ENCODE assay signal across 25 mouse cellular contexts in genomic region chr13:91202564-91202963, GRCm38 (mm10).
"Had no signal": no experiment of that assay in that cellular context is flagged by ENCODE, and none has a peak within 500 bp of the region (broad histone marks: within the 10 kb centered on the region; RNA-seq: fewer than 3 reads in every experiment).

No protein-coding gene starts in this region.

- DNase-seq: gastrocnemius, postnatal 14 days; gastrocnemius, postnatal 36 days; heart, adult 18-20 months; heart, postnatal 14 days; heart, postnatal 36 days; kidney, adult 11 months; kidney, adult 2 months; kidney, adult 9 months; kidney, postnatal 14 days; kidney, postnatal 36 days; layer of hippocampus, adult 9-11 months; layer of hippocampus, postnatal 36 days; left cerebral cortex, postnatal 4 days; liver had no signal

- H3K27me3 ChIP-seq: heart, embryonic 13.5 days; heart, embryonic 15.5 days; hindbrain, embryonic 13.5 days; hindbrain, embryonic 15.5 days; kidney, embryonic 15.5 days; limb, embryonic 12.5 days had no signal

- H3K4me3 ChIP-seq: heart, embryonic 13.5 days; heart, embryonic 15.5 days; hindbrain, embryonic 13.5 days; hindbrain, embryonic 15.5 days; kidney, embryonic 15.5 days; limb, embryonic 12.5 days had no signal

- ATAC-seq: hindbrain, postnatal 0 days; intestine, embryonic 16.5 days had no signal

- H3K9ac ChIP-seq: heart, embryonic 13.5 days; heart, embryonic 15.5 days; hindbrain, embryonic 13.5 days; hindbrain, embryonic 15.5 days; kidney, embryonic 15.5 days; limb, embryonic 12.5 days had no signal

- H3K9me3 ChIP-seq: heart, embryonic 13.5 days; heart, embryonic 15.5 days; hindbrain, embryonic 13.5 days; hindbrain, embryonic 15.5 days; kidney, embryonic 15.5 days; limb, embryonic 12.5 days had no signal

- H3K4me2 ChIP-seq: heart, embryonic 11.5 days; heart, embryonic 13.5 days; heart, embryonic 15.5 days; hindbrain, embryonic 13.5 days; hindbrain, embryonic 15.5 days; kidney, embryonic 15.5 days; limb, embryonic 12.5 days; liver, embryonic 11.5 days had no signal

- H3K36me3 ChIP-seq: heart, embryonic 15.5 days; hindbrain, embryonic 15.5 days; kidney, embryonic 15.5 days; limb, embryonic 12.5 days had no signal

- H3K27ac ChIP-seq: heart, embryonic 13.5 days; heart, embryonic 15.5 days; hindbrain, embryonic 13.5 days; hindbrain, embryonic 15.5 days; hindbrain, postnatal 0 days; kidney, embryonic 15.5 days; kidney, postnatal 0 days; limb, embryonic 12.5 days had no signal

- H3K4me1 ChIP-seq: heart, embryonic 13.5 days; heart, embryonic 15.5 days; hindbrain, embryonic 13.5 days; hindbrain, embryonic 15.5 days had no signal
